Mouse (Mus musculus) E14TG2a.4 (cell line): Measurements from ENCODE around the gene Rab26.

Experiments
- H3K27me3 ChIP-seq: 2 replicates; pipeline ENCODE4 v1.6.1; 2014; ENCODE audit warnings: low read length, control low read depth; ENCODE audit not compliant: insufficient read depth
- H3K36me3 ChIP-seq: 2 replicates; pipeline ENCODE4 v1.6.1; 2014; ENCODE audit warnings: low read length, control low read depth; ENCODE audit not compliant: insufficient read depth
- H3K4me1 ChIP-seq: replicated peaks from 2 replicates; pipeline ENCODE4 v1.6.1; 2014; ENCODE audit warnings: low read depth, low read length, control low read depth
- H3K4me3 ChIP-seq: replicated peaks from 2 replicates; pipeline ENCODE4 v1.5.1; 2014; ENCODE audit warnings: mild to moderate bottlenecking, low read length
- H3K9me3 ChIP-seq: 2 replicates; pipeline ENCODE4 v1.6.1; 2014; ENCODE audit warnings: low read length, control low read depth
- CTCF ChIP-seq: conservative IDR thresholded peaks from 2 replicates; pipeline ENCODE4 v1.5.1; 2014; ENCODE audit warnings: low read length
- NANOG ChIP-seq: IDR thresholded peaks from 2 replicates; pipeline ENCODE4 v1.6.1; 2014; ENCODE audit warnings: borderline replicate concordance, low read length, mixed read lengths
- POU5F1 ChIP-seq: IDR thresholded peaks from 2 replicates; pipeline ENCODE4 v1.6.1; 2014; ENCODE audit warnings: low read length, borderline replicate concordance

Rab26 gene

DNA sequence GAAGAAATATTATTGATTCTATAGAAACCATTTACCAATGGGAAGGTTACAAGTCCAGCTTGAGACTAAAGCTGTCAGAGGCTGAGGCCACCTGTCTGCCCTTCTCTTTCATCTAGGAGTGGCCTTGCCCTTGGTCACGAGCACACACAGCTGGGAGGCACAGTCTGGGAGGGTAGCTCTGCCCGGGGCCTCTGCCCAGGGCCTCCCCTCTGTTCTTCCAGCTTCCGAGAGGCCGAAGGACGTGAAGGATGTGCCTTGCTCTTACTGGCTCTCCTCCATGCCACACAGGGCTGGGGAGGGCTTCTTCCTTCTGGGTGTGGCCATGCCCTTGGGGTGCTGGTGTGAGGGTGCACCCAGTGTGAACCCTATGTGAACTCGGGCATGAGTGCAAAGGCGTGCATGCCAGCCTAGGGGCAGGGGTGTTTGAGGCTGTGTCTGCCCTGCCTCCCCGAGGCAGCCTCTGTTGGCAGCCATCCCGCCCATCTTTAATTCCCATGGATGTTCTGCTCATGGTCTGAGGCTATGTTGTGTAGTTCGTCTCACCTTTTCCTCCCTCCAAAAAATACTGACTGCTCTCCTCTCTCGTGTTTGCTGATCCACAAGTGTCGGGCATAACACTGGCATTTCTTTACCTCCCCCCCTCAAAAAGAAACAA lies 26.1 kb downstream of the Rab26 start:
- H3K36me3 ChIP-seq: peaks cover 52% of the 10 kb centered on the region
- H3K9me3 ChIP-seq: no peaks in the 10 kb centered on the region
- H3K4me3 ChIP-seq: no peak overlapping the region
- H3K4me1 ChIP-seq: peaks cover 52% of the 10 kb centered on the region
- TF ChIP-seq CTCF: no peak
- TF ChIP-seq NANOG: no peak
- TF ChIP-seq POU5F1: no peak
- H3K27me3 ChIP-seq: peaks cover 45% of the 10 kb centered on the region

DNA sequence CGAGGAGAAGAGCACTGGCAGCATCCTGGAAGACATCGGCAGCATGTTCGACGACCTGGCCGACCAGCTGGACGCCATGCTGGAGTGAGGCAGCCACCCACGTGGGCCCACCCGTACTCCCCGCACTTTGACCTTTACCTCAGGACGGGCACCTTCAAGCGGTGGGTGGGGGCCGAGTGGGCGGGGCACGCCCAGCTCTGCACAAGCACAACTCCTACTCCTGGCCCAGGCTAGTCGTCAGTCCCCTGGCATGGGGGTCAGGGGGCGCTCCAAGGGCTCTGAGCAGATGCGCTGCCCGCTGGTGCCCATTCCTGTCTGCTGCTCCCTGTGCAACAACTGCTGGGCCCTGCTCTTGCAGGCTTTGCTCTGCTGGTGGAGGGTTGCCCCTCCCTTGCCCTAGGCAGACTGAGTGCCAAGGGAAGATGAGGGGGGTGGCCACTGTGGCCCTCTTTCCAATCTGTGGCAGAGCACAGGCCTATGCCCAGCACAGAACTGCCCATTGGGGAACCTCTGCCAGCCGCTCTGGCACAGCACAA lies 26.8 kb downstream of the Rab26 start:
- TF ChIP-seq POU5F1: no peak
- no peak for TF ChIP-seq CTCF
- TF ChIP-seq NANOG: no peak
- Histone ChIP-seq H3K4me1 (peaks cover 54% of the 10 kb centered on the region), H3K4me3 (peak overlapping the region; percentile 72), H3K27me3 (peaks cover 48% of the 10 kb centered on the region), H3K9me3 (no peaks in the 10 kb centered on the region), H3K36me3 (peaks cover 46% of the 10 kb centered on the region)

GRCm38 (mm10) chr17:24506332-24507070 lies 27.5 kb downstream of the Rab26 start:
- no peaks in the 10 kb centered on the region for H3K9me3 ChIP-seq
- TF ChIP-seq POU5F1 (no peak), NANOG (no peak), CTCF (no peak)
- H3K4me1 ChIP-seq: peaks cover 61% of the 10 kb centered on the region
- H3K27me3 ChIP-seq: peaks cover 48% of the 10 kb centered on the region
- H3K4me3 ChIP-seq: peak overlapping the region; percentile 72
- peaks cover 39% of the 10 kb centered on the region for H3K36me3 ChIP-seq

- Histone ChIP-seq H3K4me3 (peak overlapping the region; percentile 64), H3K4me1 (peaks cover 61% of the 10 kb centered on the region), H3K27me3 (peaks cover 48% of the 10 kb centered on the region), H3K9me3 (no peaks in the 10 kb centered on the region), H3K36me3 (peaks cover 28% of the 10 kb centered on the region)
- TF ChIP-seq POU5F1 (no peak), CTCF (no peak), NANOG (no peak)
These were observed 28.6 kb downstream of the Rab26 start for GRCm38 (mm10) chr17:24505286-24505955.

GRCm38 (mm10) chr17:24504085-24504484 lies 29.9 kb downstream of the Rab26 start:
- H3K36me3 ChIP-seq: peaks cover 15% of the 10 kb centered on the region
- TF ChIP-seq NANOG (no peak), POU5F1 (no peak)
- no peaks in the 10 kb centered on the region for H3K9me3 ChIP-seq
- peaks cover 60% of the 10 kb centered on the region for H3K4me1 ChIP-seq
- H3K27me3 ChIP-seq: peaks cover 48% of the 10 kb centered on the region
- peak overlapping the region; percentile 64 for H3K4me3 ChIP-seq

DNA sequence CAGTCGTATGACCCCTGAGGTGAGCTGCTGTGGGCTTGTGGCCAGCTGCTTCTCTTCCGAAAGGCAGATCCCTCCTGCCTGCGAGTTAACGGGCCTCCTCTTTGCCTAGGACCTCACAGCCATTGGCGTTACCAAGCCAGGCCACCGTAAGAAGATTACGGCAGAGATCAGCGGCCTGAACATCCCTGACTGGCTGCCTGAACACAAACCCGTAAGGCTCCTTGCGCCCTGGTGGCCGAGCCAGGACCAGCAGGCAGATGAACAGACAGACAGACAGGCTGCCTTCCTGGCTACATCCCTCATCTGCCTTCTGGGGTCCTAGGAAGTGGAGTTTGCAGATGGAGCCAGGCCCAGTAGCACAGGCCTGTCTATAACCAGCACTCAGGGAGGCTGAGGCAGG lies 31.8 kb downstream of the Rab26 start:
- Histone ChIP-seq H3K27me3 (peaks cover 46% of the 10 kb centered on the region), H3K4me3 (no peak overlapping the region), H3K9me3 (no peaks in the 10 kb centered on the region), H3K36me3 (no peaks in the 10 kb centered on the region), H3K4me1 (peaks cover 42% of the 10 kb centered on the region)
- TF ChIP-seq NANOG: no peak
- TF ChIP-seq CTCF: peak; percentile 40
- no peak for TF ChIP-seq POU5F1

GRCm38 (mm10) chr17:24496026-24496425 lies 38.0 kb downstream of the Rab26 start:
- Histone ChIP-seq H3K27me3 (peaks cover 4% of the 10 kb centered on the region), H3K4me3 (no peak overlapping the region), H3K36me3 (no peaks in the 10 kb centered on the region), H3K4me1 (peaks cover 11% of the 10 kb centered on the region), H3K9me3 (no peaks in the 10 kb centered on the region)
- TF ChIP-seq NANOG (no peak), POU5F1 (no peak), CTCF (no peak)

DNA sequence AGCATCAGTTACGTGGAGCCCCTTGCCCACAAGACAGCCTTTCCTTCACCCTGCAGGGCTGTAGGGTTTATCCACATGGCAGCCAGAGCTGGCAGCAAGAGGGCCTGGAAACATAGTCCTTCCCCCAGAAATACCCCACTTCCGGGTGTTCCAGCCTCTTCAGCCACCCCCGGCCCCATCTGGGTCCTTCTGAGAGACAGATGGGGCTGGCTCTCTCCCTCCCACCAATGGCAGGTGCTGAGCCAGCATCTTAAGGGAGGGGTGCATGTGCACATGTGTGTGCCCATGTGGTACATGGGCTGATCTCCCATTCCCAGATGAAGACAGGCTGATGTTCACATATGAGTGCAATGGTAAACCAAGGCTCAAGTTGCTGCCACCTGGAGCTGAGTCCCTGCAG lies 38.6 kb downstream of the Rab26 start:
- TF ChIP-seq CTCF: no peak
- no peak for TF ChIP-seq NANOG
- no peak for TF ChIP-seq POU5F1

More for the DNA sequence above, 38.6 kb downstream of the Rab26 start:
- H3K36me3 ChIP-seq: no peaks in the 10 kb centered on the region
- no peaks in the 10 kb centered on the region for H3K9me3 ChIP-seq
- H3K4me3 ChIP-seq: no peak overlapping the region
- H3K4me1 ChIP-seq: peaks cover 11% of the 10 kb centered on the region
- peaks cover 10% of the 10 kb centered on the region for H3K27me3 ChIP-seq
